Mouse (Mus musculus): ENCODE measurements around the gene Clcn1. TPM values are rescaled to one million over a fixed set of nuclear protein-coding genes. Genes with fewer than 3 reads are reported as not detected.

Gene Clcn1
- total RNA-seq (2021) = under 1 TPM in 1 of 2 experiments, not detected in 1; 0.20 TPM
- long read RNA-seq, experiment 1 = 0 reads
- long read RNA-seq, experiment 2 = 0 reads

GRCm38 (mm10) chr6:42286448-42286847 lies at the start of gene Clcn1:
Clcn1 (plus strand) TSS chr6:42286685.
- DNase-seq = no peak

- DNase-seq = no peak
These were observed 49.1 kb upstream of the Clcn1 start for GRCm38 (mm10) chr6:42237276-42237805.

- peak; percentile 45 to 47 for DNase-seq
These were observed 45.0 kb upstream of the Clcn1 start for GRCm38 (mm10) chr6:42241311-42242045.

- peak; percentile 90 to 93 for DNase-seq
These were observed 40.7 kb upstream of the Clcn1 start, which contains the start of gene Gstk1 for GRCm38 (mm10) chr6:42245711-42246353. Gstk1 (plus strand) TSS chr6:42245935.

GRCm38 (mm10) chr6:42247173-42247572 lies 39.3 kb upstream of the Clcn1 start:
- DNase-seq = peak; percentile 22 to 30

GRCm38 (mm10) chr6:42247981-42248380 lies 38.5 kb upstream of the Clcn1 start:
- DNase-seq = no peak

- DNase-seq = no peak
These were observed 34.7 kb upstream of the Clcn1 start for GRCm38 (mm10) chr6:42251791-42252190.

- no peak for DNase-seq
These were observed 33.4 kb upstream of the Clcn1 start for GRCm38 (mm10) chr6:42253103-42253502.

GRCm38 (mm10) chr6:42257303-42257863 lies 29.1 kb upstream of the Clcn1 start:
- peak; percentile 72 to 82 for DNase-seq

- DNase-seq = no peak
These were observed 26.1 kb upstream of the Clcn1 start for GRCm38 (mm10) chr6:42260430-42260829.

GRCm38 (mm10) chr6:42261524-42262170 lies 24.8 kb upstream of the Clcn1 start, which contains the start of gene Tmem139:
Tmem139 (plus strand) TSS chr6:42261970.
- peak in 1 of 2 experiments; percentile 16 for DNase-seq

- peak; percentile 99 for DNase-seq
These were observed 21.7 kb upstream of the Clcn1 start, which contains the start of gene Casp2 for GRCm38 (mm10) chr6:42264626-42265312. Casp2 (plus strand) TSS chr6:42264985.

GRCm38 (mm10) chr6:42265391-42266330 lies 20.8 kb upstream of the Clcn1 start:
- peak in 1 of 2 experiments; percentile 7 for DNase-seq

- no peak for DNase-seq
These were observed 15.7 kb upstream of the Clcn1 start for GRCm38 (mm10) chr6:42270817-42271216.

GRCm38 (mm10) chr6:42276151-42276550 lies 10.3 kb upstream of the Clcn1 start:
- DNase-seq = no peak

GRCm38 (mm10) chr6:42282865-42283528 lies 3.5 kb upstream of the Clcn1 start:
- DNase-seq = no peak

GRCm38 (mm10) chr6:42287562-42287961 lies 1.1 kb downstream of the Clcn1 start:
- DNase-seq = no peak

- DNase-seq = no peak
These were observed 6.8 kb downstream of the Clcn1 start for GRCm38 (mm10) chr6:42293327-42293726.

GRCm38 (mm10) chr6:42295549-42296094 lies 9.1 kb downstream of the Clcn1 start:
- DNase-seq = no peak

All from adrenal gland, postnatal 36 days (tissue).